Mouse (Mus musculus): ENCODE data around the gene Mea1.

Mea1 gene

GRCm38 (mm10) chr17:46669911-46670310 lies 8.7 kb upstream of the Mea1 start:
- in situ Hi-C loops (cut with MboI, MseI): no loop called here

DNA sequence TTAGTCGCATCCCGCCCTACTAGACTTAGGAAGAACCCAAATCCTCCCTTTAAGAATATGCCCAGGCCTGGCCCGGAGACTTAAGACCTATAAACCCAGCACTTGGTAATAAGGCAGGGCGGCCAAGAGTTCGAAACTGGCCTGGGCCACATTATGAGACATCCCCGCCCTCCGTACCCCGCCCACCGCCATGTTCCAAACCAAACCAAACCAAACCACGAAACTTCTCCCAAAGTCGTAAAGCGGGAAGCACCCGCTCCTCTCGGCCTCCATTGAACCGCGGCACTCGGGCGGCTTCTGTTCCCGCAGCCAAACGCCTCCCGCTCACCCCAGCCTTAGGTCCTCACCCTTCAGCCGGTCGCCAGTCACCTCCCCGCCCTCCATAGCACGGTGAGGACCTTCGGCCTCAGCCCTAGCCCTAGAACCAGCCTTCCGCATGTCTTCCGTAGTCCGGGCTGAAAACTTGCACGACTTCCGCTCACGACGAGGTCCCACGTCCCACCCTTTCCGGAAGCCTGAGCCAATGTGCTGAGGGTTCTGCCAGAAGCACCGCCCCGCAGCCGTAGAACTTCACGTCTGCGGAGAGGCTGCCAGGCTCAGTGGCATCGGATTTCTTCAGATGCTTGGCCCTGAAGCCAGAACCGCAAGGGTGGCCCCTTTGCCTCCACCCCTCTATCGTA lies 4.6 kb upstream of the Mea1 start, which contains the start of gene Rrp36:
Gene Rrp36, minus strand, starts transcription at position 503 of the 680 bp plus-strand sequence.
- in situ Hi-C loops (cut with MboI, MseI): no loop called here

- in situ Hi-C loops (cut with MboI, MseI): no loop called here
Measured at GRCm38 (mm10) chr17:46674530-46675283, 3.9 kb upstream of the Mea1 start.

- in situ Hi-C loops (cut with MboI, MseI): no loop called here
Measured at GRCm38 (mm10) chr17:46678911-46679310, 318 bp downstream of the Mea1 start.

GRCm38 (mm10) chr17:46679843-46680759 lies 1.5 kb downstream of the Mea1 start:
- in situ Hi-C loops (cut with MboI, MseI): no loop called here

GRCm38 (mm10) chr17:46680760-46681373 lies 2.3 kb downstream of the Mea1 start, which contains the start of gene Klhdc3:
TSS of gene Klhdc3 (minus strand) at chr17:46680914.
- in situ Hi-C loops (cut with MboI, MseI): no loop called here

- in situ Hi-C loops (cut with MboI, MseI): no loop called here
Measured at GRCm38 (mm10) chr17:46681466-46682118, 3.0 kb downstream of the Mea1 start.

DNA sequence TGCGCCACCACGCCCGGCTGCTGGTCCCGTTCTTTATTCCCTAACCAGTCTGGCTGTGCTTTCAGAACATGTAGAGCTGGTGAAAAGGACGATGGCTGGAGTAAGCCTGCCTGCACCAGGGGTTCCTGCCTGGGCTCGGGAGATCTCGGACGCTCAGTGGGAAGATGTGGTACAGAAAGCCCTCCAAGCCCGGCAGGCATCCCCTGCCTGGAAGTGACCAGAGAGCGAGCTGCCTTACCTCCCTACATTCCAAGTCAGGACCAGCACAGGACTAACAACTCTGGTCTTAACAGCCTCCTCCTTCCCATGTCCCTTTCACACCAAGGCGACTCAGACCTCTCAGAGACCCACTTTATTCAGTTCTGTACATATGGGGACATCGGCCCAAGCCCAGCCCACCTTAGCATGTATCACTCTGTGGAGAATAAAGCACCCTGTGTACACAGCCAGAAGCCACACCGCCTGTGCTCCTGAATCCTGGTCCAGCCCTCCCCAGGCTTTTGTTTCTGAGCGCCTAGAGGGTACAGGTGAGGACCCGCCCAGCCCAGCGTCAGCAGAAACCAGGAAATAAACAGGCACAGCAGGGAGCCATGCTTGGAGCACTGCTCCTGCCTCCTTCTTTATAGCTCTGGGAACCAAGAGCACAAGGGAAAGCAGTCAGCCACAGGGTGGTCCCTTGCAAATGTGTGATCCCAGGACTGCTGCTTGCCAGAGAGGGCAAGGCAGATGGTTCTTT lies 4.2 kb downstream of the Mea1 start:
- in situ Hi-C loops (cut with MboI, MseI): no loop called here

DNA sequence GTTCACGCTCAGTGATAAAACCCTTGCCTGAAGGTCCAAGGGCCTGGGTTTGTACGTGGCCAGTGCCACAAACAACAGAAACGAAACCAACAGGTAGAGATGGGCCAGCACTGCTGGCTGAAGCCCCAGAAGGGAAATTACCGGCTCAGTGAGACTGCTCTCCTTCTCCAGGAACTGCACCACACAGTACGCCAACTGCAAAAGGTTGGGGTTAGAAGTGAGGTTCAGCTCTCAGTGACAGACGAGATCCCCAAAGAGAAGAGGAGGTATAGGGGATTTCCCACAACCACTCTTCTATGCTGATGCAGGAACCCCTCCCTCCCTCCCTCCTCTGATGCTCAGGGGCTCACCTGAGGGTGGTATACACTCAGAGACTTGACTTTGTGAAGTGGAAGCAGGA lies 7.3 kb downstream of the Mea1 start:
- in situ Hi-C loops (cut with MboI, MseI): no loop called here

- in situ Hi-C loops (cut with MboI, MseI): no loop called here
Measured at GRCm38 (mm10) chr17:46690665-46691064, 12.1 kb downstream of the Mea1 start.

DNA sequence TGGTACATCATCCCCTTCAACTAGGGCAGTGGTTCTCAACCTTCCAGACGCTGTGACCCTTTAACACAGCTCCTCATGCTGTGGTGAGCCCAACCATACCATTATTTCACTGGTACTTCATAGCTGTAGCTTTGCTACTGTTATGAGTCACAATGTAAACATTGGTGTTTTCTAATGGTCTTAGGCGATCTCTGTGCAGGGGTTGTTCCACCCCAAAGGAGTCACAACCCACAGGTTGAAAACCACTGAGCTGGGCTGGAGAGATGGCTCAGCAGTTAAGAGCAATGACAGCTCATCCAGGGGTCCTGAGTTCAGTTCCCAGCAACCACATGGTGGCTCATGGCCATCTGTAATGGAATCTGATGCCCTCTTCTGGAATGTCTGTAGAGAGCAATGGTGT lies 12.8 kb downstream of the Mea1 start:
- in situ Hi-C loops (cut with MboI, MseI): no loop called here

DNA sequence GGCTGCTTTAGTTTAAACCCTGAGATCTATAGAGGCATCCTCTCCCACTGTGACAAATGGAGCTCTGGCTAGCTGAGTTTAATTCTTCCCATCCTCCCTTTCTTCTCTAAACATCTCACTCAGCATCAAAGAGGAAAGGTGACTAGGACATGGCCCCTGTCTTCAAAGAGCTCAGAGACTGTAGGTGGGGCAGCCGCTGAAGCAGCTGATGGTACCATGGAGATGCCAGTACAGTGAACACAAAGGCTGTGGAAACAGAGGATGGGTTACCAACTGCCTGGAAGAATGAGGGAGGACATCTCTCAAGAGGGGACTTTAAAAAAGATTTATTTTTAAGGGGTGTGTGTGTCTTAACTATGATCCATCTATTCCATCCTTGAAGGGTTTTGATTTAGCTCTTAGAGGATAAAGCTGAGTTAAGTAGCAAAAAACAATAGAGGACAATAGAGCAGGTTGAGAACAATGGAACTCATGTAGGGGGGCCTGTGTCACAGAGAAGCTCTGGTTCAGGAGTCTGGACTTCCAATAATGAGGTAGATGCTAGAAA lies 16.0 kb downstream of the Mea1 start:
- in situ Hi-C loops (cut with MboI, MseI): no loop called here

GRCm38 (mm10) chr17:46698515-46698914 lies 19.9 kb downstream of the Mea1 start:
- in situ Hi-C loops (cut with MboI, MseI): no loop called here

DNA sequence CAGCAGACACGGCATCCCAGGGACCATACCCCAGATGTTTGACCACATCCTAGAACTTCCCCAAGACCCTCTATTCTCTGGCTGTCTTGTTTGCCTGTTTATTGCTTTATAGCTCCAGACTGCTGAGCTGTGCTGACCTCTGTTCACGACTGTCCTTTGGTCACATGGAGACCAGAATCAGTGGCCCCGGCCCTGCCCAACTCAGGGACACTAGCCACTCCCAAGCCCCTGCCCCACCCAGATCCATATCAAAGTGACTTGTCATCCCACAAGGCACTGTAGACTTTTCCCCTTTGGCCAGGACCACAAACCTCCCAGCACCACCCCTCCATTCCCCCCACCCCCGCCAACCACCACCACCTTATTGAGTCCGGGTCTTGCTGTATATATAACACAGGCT lies 20.7 kb downstream of the Mea1 start:
- in situ Hi-C loops (cut with MboI, MseI): no loop called here

DNA sequence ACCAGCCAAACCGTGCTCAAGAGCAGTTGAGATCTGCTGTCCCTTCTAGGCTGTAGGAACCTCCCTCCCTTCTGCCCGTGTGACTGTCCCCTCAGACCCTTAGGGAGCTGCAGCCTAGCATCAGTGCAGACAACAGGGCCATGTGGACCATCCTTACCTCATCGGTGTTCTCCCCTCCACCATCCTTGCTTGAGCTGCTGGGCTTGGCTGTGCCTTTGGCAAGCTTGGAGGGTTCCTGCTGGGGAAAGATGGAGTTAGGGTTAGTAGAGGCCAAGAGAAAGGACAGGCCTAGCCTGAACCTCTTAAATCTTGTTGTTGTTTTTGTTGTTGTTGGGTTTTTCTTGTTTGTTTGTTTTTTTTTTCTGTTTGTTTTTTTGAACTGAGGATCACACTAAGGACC lies 21.3 kb downstream of the Mea1 start:
- in situ Hi-C loops (cut with MboI, MseI): no loop called here

GRCm38 (mm10) chr17:46701489-46701888 lies 22.9 kb downstream of the Mea1 start:
- in situ Hi-C loops (cut with MboI, MseI): no loop called here

DNA sequence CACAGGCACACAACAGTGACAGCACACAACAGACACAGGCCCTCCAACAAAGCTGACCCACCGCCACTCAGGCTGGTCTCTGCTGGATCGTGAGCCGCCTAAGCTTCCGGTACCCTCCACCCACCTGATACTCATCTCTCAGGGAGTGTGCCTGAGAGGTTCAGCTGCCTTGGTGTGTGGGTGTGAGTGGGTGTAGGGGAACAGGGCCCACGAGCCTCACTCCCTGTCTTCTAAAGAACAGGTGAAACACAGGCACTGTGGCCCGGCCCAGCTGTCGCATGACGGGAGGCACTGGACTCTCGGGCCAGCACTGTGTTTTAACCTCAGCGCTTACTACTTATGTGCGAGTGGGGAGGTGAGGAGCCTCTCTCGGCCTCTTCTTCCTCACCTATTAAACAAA lies 23.5 kb downstream of the Mea1 start:
- in situ Hi-C loops (cut with MboI, MseI): no loop called here

GRCm38 (mm10) chr17:46702506-46702905 lies 23.9 kb downstream of the Mea1 start:
- in situ Hi-C loops (cut with MboI, MseI): no loop called here

DNA sequence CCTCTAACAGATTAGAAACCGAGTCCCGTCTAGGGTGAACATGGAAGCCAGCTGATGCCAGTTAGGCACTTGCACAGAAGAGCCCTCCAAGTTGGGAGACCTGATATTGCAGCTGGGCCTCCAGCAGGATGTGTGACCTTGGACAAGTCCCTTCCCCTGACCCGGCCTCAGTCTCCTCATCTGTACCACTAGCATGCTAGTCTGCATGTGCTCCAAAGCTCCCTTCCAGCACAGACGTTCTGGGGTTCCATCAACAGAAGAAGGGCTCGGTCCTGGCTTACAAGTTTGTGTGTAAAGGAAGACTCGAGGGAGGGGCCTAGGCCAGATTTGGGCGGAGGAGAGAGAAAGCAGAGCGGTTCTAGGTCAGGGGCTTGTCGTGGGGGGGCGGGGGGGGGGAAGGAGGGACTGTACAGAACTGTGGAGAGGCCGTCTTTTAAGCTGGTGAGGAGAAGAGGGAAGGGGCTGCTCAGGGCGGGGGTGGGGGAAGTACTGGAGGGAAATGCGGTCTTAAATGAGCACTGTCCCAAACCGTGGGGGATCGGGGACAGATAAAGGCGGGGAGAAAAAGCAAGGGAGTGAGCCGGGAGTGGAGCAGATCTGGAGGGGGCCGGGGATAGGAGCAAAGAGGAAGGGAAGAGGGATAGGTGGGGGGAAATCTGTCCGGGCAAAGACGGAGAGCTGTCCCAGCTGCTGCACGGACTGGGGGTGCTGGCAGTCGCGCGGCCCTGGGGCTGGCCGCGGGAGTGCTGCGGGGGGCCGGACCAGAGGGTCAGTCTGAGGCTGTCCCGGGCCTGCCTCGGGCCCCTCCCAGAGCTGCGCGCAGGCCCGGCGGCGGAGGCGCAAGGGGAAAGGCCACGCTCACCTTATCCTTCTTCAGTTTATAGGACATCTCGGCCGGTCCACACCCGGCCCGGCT lies 25.6 kb downstream of the Mea1 start:
- in situ Hi-C loops (cut with MboI, MseI): no loop called here
